Mouse (Mus musculus) embryonic facial prominence, embryonic 13.5 days (tissue): ENCODE measurements at regions not wholly inside any gene's neighbourhood (a gene's known extent, or its start where the extent isn't known, plus 50 kb on each side); places are given as distances from the start of the nearest gene placed in this dataset.

ENCODE experiments used
- ATAC-seq: fragments of 200-750 bp; cut with Nextera tagmentation; 2 replicates; pipeline ENCODE4 v1.8.0; 2017; ENCODE audit warnings: low read depth; ENCODE audit not compliant: insufficient number of reproducible peaks, insufficient read depth, low FRiP score, low TSS enrichment
- H3K27ac ChIP-seq: fragments of 300-500 bp; sonication (generic); 2 replicates; pipeline ENCODE4 v1.5.1; 2015; ENCODE audit warnings: moderate library complexity, mild to moderate bottlenecking, inconsistent platforms
- H3K27me3 ChIP-seq: fragments of 300-500 bp; sonication (generic); 2 replicates; pipeline ENCODE4 v1.6.1; 2015; ENCODE audit warnings: mild to moderate bottlenecking, inconsistent platforms
- H3K36me3 ChIP-seq: fragments of 300-500 bp; sonication (generic); 2 replicates; pipeline ENCODE4 v1.6.1; 2015; ENCODE audit warnings: mild to moderate bottlenecking, inconsistent platforms
- H3K4me1 ChIP-seq: fragments of 300-500 bp; sonication (generic); 2 replicates; pipeline ENCODE4 v1.6.1; 2015; ENCODE audit warnings: inconsistent platforms
- H3K4me2 ChIP-seq: fragments of 300-500 bp; sonication (generic); 2 replicates; pipeline ENCODE4 v1.6.1; 2015; ENCODE audit warnings: moderate library complexity, mild to moderate bottlenecking, inconsistent platforms
- H3K4me3 ChIP-seq: fragments of 300-500 bp; sonication (generic); 2 replicates; pipeline ENCODE4 v1.5.1; 2015; ENCODE audit warnings: mild to moderate bottlenecking, inconsistent platforms
- H3K9ac ChIP-seq: fragments of 300-500 bp; sonication (generic); 2 replicates; pipeline ENCODE4 v1.6.1; 2015; ENCODE audit warnings: mild to moderate bottlenecking, inconsistent platforms
- H3K9me3 ChIP-seq: fragments of 300-500 bp; sonication (generic); 2 replicates; pipeline ENCODE4 v1.6.1; 2016; ENCODE audit warnings: inconsistent platforms
- WGBS: fragments of 180-500 bp; shearing (Covaris S2); methylation state at CpG from one replicate; pipeline ENCODE4 v1.1.7; 2015; ENCODE audit warnings: mixed read lengths; 5-methylcytosine and 5-hydroxymethylcytosine counted together

DNA sequence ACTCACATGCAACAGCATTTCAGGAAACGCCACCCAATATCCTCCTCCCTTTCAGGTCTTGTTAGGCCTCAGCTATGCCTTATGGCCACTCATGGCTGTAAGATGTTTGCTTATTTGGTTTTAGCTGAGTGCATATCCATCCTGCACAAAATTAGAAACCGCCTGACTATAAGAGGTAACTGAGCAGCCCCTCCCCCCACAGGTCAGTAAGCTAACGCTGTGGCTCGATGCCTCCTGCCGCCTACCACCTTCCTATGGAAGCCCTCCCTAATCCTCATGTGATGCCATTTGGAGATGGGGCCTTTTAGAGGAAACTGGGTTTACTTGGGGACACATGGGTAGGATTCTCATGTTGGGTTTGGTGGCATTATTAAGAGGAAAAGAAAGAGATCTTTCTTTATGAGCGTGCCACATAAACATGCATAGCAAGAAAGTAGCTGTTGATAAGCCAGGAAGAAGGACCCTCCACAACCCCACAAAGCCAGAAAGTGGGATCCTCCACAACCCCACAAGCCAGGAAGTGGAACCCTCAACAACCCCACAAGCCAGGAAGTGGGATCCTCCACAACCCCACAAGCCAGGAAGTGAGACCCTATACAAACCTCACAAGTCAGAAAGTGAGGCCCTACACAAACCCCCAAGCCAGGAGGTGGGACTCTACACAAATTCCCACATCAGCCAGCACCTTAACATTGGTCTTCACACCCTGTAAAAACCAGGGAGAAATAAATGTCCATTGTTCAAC is 134.5 kb downstream of the Tmem17 start:
- Histone ChIP-seq H3K9me3 (no peaks in the 10 kb centered on the region), H3K9ac (no peak overlapping the region), H3K4me2 (no peak overlapping the region), H3K36me3 (no peaks in the 10 kb centered on the region), H3K27ac (no peak overlapping the region), H3K4me1 (no peaks in the 10 kb centered on the region), H3K27me3 (no peaks in the 10 kb centered on the region), H3K4me3 (no peak overlapping the region)
- 76% methylated on average over 6 of the region's 6 CpGs for WGBS
- ATAC-seq, result peak; percentile 52; the same call in 1 of the 2 replicates

DNA sequence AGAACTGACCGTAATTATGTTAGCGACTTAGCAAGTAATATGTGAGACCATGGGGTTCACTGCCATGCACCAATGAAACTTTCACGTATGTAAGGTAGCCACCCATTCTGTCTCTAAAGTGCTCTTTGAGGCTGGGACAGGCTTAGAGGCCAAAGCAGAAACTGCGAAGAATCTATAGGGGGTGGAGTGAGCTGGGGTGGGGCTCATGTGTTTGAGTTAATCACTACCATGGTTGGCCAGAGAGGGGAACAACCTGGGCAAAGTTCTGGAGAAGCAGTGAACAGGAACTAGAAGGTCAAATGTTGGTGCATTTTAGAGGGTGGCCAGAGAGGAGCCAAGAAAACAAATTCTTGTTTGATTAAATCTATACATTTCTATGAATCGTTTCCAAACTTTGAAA is 136.4 kb downstream of the Tmem17 start:
- no peak overlapping the region for H3K4me3 ChIP-seq
- H3K9ac ChIP-seq, result no peak overlapping the region
- H3K36me3 ChIP-seq, result no peaks in the 10 kb centered on the region
- no peaks in the 10 kb centered on the region for H3K9me3 ChIP-seq
- 0 out of 2 replicates have a peak, but pooled peaks cover under 1% of the 10 kb centered on the region for H3K4me1 ChIP-seq
- H3K27me3 ChIP-seq, result no peaks in the 10 kb centered on the region
- H3K4me2 ChIP-seq, result no peak overlapping the region
- ATAC-seq, result no peak
- 83% methylated on average over 5 of the region's 5 CpGs for WGBS
- no peak overlapping the region for H3K27ac ChIP-seq

GRCm38 (mm10) chr11:22650771-22651170 is 138.9 kb downstream of the Tmem17 start:
- Histone ChIP-seq H3K4me1 (0 out of 2 replicates have a peak, but pooled peaks cover 2% of the 10 kb centered on the region), H3K27me3 (no peaks in the 10 kb centered on the region), H3K4me2 (no peak overlapping the region), H3K9ac (no peak overlapping the region), H3K9me3 (no peaks in the 10 kb centered on the region), H3K36me3 (no peaks in the 10 kb centered on the region), H3K4me3 (no peak overlapping the region), H3K27ac (no peak overlapping the region)
- WGBS, result 86% methylated on average over 10 of the region's 10 CpGs
- no peak for ATAC-seq

DNA sequence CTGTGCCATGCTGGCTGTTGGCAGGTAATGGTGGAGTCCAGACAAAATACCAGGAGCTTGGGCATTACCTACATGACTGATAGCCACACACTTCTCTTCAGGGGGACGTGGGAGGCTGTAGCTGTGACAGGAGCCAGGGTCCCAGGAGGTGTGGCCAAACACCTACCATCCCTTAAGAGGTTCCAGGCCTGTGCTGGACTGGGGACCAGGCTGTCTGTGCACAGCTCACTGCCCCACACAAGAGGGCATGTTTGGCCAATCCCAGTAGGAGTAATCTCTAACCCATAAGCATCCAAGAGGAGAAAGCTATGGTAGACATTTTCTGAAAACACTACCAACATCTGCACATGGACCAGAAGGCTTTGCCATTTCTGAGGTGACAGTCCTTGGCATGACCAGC is 139.4 kb downstream of the Tmem17 start:
- H3K9me3 ChIP-seq, result no peaks in the 10 kb centered on the region
- no peak overlapping the region for H3K27ac ChIP-seq
- no peak overlapping the region for H3K9ac ChIP-seq
- no peaks in the 10 kb centered on the region for H3K36me3 ChIP-seq
- ATAC-seq, result no peak
- no peak overlapping the region for H3K4me2 ChIP-seq
- H3K4me3 ChIP-seq, result no peak overlapping the region
- WGBS, result 71% methylated on average over 1 of the region's 1 CpGs
- H3K27me3 ChIP-seq, result no peaks in the 10 kb centered on the region
- H3K4me1 ChIP-seq, result 0 out of 2 replicates have a peak, but pooled peaks cover 2% of the 10 kb centered on the region

- Histone ChIP-seq H3K4me1 (0 out of 2 replicates have a peak, but pooled peaks cover 2% of the 10 kb centered on the region), H3K36me3 (no peaks in the 10 kb centered on the region), H3K4me2 (no peak overlapping the region), H3K4me3 (no peak overlapping the region), H3K9ac (no peak overlapping the region), H3K27ac (no peak overlapping the region), H3K9me3 (no peaks in the 10 kb centered on the region), H3K27me3 (no peaks in the 10 kb centered on the region)
- no peak for ATAC-seq
- WGBS, result 95% methylated on average over 4 of the region's 4 CpGs
Observed at GRCm38 (mm10) chr11:22651911-22652310, 140.0 kb downstream of the Tmem17 start.

DNA sequence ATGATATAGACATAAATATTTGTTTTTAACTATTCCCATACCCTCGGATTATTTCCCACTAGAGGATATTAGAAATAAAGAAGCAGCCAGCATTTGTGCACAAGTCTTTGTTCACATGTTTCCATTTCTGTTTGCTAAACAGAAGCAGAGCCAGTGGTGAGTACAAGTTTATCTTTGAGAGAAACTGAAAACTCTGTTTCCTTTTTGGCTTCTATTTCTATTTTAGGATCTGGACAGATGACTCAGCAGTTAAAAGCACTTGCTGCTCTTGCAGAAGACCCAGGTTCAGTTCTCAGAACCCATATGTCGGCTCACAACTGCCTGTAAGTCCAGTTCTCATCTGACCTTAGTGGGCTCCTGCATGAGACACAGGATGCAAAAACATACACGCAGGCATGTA is 141.0 kb downstream of the Tmem17 start:
- 0 out of 2 replicates have a peak, but pooled peaks cover 2% of the 10 kb centered on the region for H3K4me1 ChIP-seq
- H3K27ac ChIP-seq, result no peak overlapping the region
- 69% methylated on average over 3 of the region's 3 CpGs for WGBS
- no peak overlapping the region for H3K9ac ChIP-seq
- H3K9me3 ChIP-seq, result no peaks in the 10 kb centered on the region
- no peak overlapping the region for H3K4me2 ChIP-seq
- H3K4me3 ChIP-seq, result no peak overlapping the region
- no peaks in the 10 kb centered on the region for H3K36me3 ChIP-seq
- ATAC-seq, result no peak
- H3K27me3 ChIP-seq, result no peaks in the 10 kb centered on the region

DNA sequence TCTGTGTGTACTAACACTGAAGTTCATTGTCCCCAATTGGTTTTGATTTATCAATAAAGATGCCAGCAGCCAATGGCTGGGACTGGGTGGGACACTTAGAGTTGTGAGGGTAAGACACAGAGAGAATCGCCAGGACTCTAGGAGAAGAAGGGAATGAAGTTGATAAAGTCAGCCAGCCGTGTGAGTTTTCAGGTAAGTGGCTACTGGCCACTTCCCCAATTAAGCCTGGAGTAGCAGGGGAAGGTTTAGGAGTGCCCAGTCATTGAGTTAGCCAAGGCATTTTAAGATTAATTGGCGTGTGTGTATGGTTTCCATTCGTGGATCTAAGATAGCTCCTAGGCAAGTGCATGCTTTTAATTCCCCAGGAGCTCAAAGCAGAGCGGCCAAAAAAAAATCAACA is 141.5 kb downstream of the Tmem17 start:
- H3K9ac ChIP-seq, result no peak overlapping the region
- 58% methylated on average over 5 of the region's 5 CpGs for WGBS
- no peak overlapping the region for H3K4me3 ChIP-seq
- no peak overlapping the region for H3K27ac ChIP-seq
- H3K27me3 ChIP-seq, result no peaks in the 10 kb centered on the region
- no peaks in the 10 kb centered on the region for H3K36me3 ChIP-seq
- no peak for ATAC-seq
- no peaks in the 10 kb centered on the region for H3K9me3 ChIP-seq
- no peak overlapping the region for H3K4me2 ChIP-seq
- 0 out of 2 replicates have a peak, but pooled peaks cover 2% of the 10 kb centered on the region for H3K4me1 ChIP-seq

GRCm38 (mm10) chr11:22657635-22658034 is 145.7 kb downstream of the Tmem17 start:
- no peak overlapping the region for H3K9ac ChIP-seq
- peaks cover 6% of the 10 kb centered on the region; the same call in 1 of the 2 replicates for H3K4me1 ChIP-seq
- H3K36me3 ChIP-seq, result no peaks in the 10 kb centered on the region
- H3K27ac ChIP-seq, result no peak overlapping the region
- ATAC-seq, result no peak
- no peaks in the 10 kb centered on the region for H3K9me3 ChIP-seq
- WGBS, result 29% methylated on average over 1 of the region's 1 CpGs
- H3K27me3 ChIP-seq, result no peaks in the 10 kb centered on the region
- H3K4me2 ChIP-seq, result no peak overlapping the region
- no peak overlapping the region for H3K4me3 ChIP-seq

DNA sequence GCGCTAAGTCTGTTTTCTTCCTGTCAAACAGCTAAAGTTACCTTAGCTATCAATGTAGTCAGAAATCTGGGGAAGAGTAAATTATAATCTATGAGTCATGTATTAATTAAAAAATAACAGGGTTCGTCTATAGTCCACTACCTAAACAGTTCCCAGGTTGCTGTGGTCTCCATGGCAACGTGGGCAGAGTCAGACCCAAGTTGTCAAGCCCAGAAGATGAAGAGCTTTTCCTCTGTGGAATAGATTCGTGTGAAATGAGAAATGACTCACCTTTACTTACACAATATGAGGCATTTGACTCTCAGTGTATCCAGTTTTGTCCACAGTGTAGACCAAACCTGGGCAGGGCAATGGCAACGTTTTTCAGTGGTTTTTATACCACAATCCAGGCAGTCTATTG is 149.2 kb downstream of the Tmem17 start:
- Histone ChIP-seq H3K4me3 (no peak overlapping the region), H3K4me1 (peaks cover 3% of the 10 kb centered on the region; the same call in 1 of the 2 replicates), H3K36me3 (no peaks in the 10 kb centered on the region), H3K27me3 (no peaks in the 10 kb centered on the region), H3K27ac (no peak overlapping the region), H3K9ac (no peak overlapping the region), H3K9me3 (no peaks in the 10 kb centered on the region), H3K4me2 (no peak overlapping the region)
- WGBS, result 52% methylated on average over 5 of the region's 5 CpGs
- ATAC-seq, result no peak

- H3K36me3 ChIP-seq, result no peaks in the 10 kb centered on the region
- H3K4me2 ChIP-seq, result no peak overlapping the region
- H3K9me3 ChIP-seq, result no peaks in the 10 kb centered on the region
- H3K9ac ChIP-seq, result no peak overlapping the region
- 51% methylated on average over 10 of the region's 12 CpGs for WGBS
- no peak overlapping the region for H3K4me3 ChIP-seq
- H3K27me3 ChIP-seq, result no peaks in the 10 kb centered on the region
- H3K27ac ChIP-seq, result no peak overlapping the region
- ATAC-seq, result peak; percentile 10; the same call in 1 of the 2 replicates
- peaks cover 3% of the 10 kb centered on the region; the same call in 1 of the 2 replicates for H3K4me1 ChIP-seq
Observed at GRCm38 (mm10) chr11:22661713-22662551, 150.0 kb downstream of the Tmem17 start.

GRCm38 (mm10) chr11:22665978-22666377 is 154.1 kb downstream of the Tmem17 start:
- Histone ChIP-seq H3K4me3 (no peak overlapping the region), H3K36me3 (no peaks in the 10 kb centered on the region), H3K9ac (no peak overlapping the region), H3K27ac (no peak overlapping the region), H3K27me3 (no peaks in the 10 kb centered on the region), H3K9me3 (no peaks in the 10 kb centered on the region), H3K4me2 (no peak overlapping the region), H3K4me1 (peaks cover 3% of the 10 kb centered on the region; the same call in 1 of the 2 replicates)
- WGBS, result 18% methylated on average over 4 of the region's 4 CpGs
- ATAC-seq, result no peak
